Mouse (Mus musculus) forebrain, embryonic 13.5 days (tissue): ENCODE data around the gene E130208F15Rik. TPM values are rescaled to one million over a fixed set of nuclear protein-coding genes. Genes with fewer than 3 reads are reported as not detected.

Experiments
- ATAC-seq: fragments of 200-750 bp; cut with Nextera tagmentation; 2 replicates; pipeline ENCODE4 v1.8.0; 2017
- H3K27ac ChIP-seq: fragments of 300-500 bp; sonication (generic); 2 replicates; pipeline ENCODE4 v1.5.1; 2015; ENCODE audit warnings: inconsistent platforms, mild to moderate bottlenecking, moderate library complexity
- H3K27me3 ChIP-seq: fragments of 300-500 bp; sonication (generic); 2 replicates; pipeline ENCODE4 v1.6.1; 2015; ENCODE audit warnings: mild to moderate bottlenecking, inconsistent platforms
- H3K36me3 ChIP-seq: fragments of 300-500 bp; sonication (generic); 2 replicates; pipeline ENCODE4 v1.6.1; 2015; ENCODE audit warnings: mild to moderate bottlenecking, inconsistent platforms; ENCODE audit not compliant: poor library complexity, severe bottlenecking
- H3K4me1 ChIP-seq: fragments of 300-500 bp; sonication (generic); 2 replicates; pipeline ENCODE4 v1.6.1; 2015; ENCODE audit warnings: inconsistent platforms
- H3K4me2 ChIP-seq: fragments of 300-500 bp; sonication (generic); 2 replicates; pipeline ENCODE4 v1.6.1; 2015; ENCODE audit warnings: inconsistent platforms, mild to moderate bottlenecking, moderate library complexity
- H3K4me3 ChIP-seq: fragments of 300-500 bp; sonication (generic); 2 replicates; pipeline ENCODE4 v1.5.1; 2015; ENCODE audit warnings: mild to moderate bottlenecking, inconsistent platforms
- H3K9ac ChIP-seq: fragments of 300-500 bp; sonication (generic); 2 replicates; pipeline ENCODE4 v1.6.1; 2015; ENCODE audit warnings: mild to moderate bottlenecking, inconsistent platforms
- H3K9me3 ChIP-seq: fragments of 300-500 bp; sonication (generic); replicated peaks from 2 replicates; pipeline ENCODE4 v1.6.1; 2016; ENCODE audit warnings: inconsistent platforms
- WGBS: fragments of 180-500 bp; shearing (Covaris S2); methylation state at CpG from one replicate; pipeline ENCODE4 v1.1.7; 2015; 5-methylcytosine and 5-hydroxymethylcytosine counted together
- polyA plus RNA-seq: library from polyadenylated mRNA; unstranded; fragments of >200 nt; fragmentation: Nextera tagmentation; extraction: Ambion mirVana; gene quantifications from 2 replicates; pipeline ENCODE4 v1.2.1, GENCODE M21; 2015

Gene E130208F15Rik
- polyA plus RNA-seq, 1 experiment from 2014 or later = not detected

- no peak for ATAC-seq
- Histone ChIP-seq H3K4me1 (peaks cover 35% of the 10 kb centered on the region), H3K4me2 (no peak overlapping the region), H3K27me3 (0 out of 2 replicates have a peak, but pooled peaks cover 2% of the 10 kb centered on the region), H3K4me3 (no peak overlapping the region), H3K9me3 (no peaks in the 10 kb centered on the region), H3K36me3 (peaks cover 20% of the 10 kb centered on the region), H3K27ac (no peak overlapping the region), H3K9ac (no peak overlapping the region; the same call in 1 of the 2 replicates)
- 51% methylated on average over 10 of the region's 10 CpGs for WGBS
Measured at GRCm38 (mm10) chr7:30289714-30290399, 31.7 kb upstream of the E130208F15Rik start.

- Histone ChIP-seq H3K27ac (peak within 1 kb of the TSS; percentile 85), H3K27me3 (no peaks in the 10 kb centered on the region), H3K36me3 (peaks cover 36% of the 10 kb centered on the region), H3K9me3 (no peaks in the 10 kb centered on the region), H3K4me1 (peaks cover 38% of the 10 kb centered on the region), H3K9ac (peak within 1 kb of the TSS; percentile 97), H3K4me2 (peak within 1 kb of the TSS; percentile 95), H3K4me3 (peak within 1 kb of the TSS; percentile 94)
- peak; percentile 90 for ATAC-seq
- 6% methylated on average over 35 of the region's 35 CpGs for WGBS
Measured at GRCm38 (mm10) chr7:30291215-30292131, 30.1 kb upstream of the E130208F15Rik start, which contains the start of gene Clip3. Clip3 (plus strand) TSS chr7:30291728.

DNA sequence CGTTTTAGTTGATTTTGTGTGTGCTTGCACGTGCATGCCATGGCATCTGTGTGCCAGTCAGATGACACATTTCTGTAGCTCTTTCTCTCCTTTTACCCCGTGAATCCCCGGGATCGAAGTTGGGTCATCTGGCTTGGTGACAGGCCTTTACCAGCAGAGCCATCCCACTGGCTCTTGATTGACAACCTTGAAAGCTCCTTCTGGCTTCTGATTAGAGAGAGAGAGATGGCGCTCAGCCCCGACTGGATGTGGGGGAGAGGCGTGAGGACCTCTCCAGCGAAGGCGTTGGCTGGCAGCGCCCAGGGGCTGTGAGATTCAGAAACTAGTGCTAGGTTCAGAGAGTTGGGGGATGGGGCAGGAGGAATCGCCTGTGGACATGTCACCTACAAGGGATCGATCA is 27.7 kb upstream of the E130208F15Rik start:
- ATAC-seq = no peak
- no peak overlapping the region for H3K4me3 ChIP-seq
- peak overlapping the region; percentile 32 for H3K4me2 ChIP-seq
- WGBS = 73% methylated on average over 13 of the region's 13 CpGs
- no peaks in the 10 kb centered on the region for H3K9me3 ChIP-seq
- no peak overlapping the region; the same call in 1 of the 2 replicates for H3K9ac ChIP-seq
- 0 out of 2 replicates have a peak overlapping the region, but pooled peaks have one; percentile 27 for H3K27ac ChIP-seq
- peaks cover 59% of the 10 kb centered on the region for H3K36me3 ChIP-seq
- H3K4me1 ChIP-seq = peaks cover 38% of the 10 kb centered on the region
- H3K27me3 ChIP-seq = no peaks in the 10 kb centered on the region

DNA sequence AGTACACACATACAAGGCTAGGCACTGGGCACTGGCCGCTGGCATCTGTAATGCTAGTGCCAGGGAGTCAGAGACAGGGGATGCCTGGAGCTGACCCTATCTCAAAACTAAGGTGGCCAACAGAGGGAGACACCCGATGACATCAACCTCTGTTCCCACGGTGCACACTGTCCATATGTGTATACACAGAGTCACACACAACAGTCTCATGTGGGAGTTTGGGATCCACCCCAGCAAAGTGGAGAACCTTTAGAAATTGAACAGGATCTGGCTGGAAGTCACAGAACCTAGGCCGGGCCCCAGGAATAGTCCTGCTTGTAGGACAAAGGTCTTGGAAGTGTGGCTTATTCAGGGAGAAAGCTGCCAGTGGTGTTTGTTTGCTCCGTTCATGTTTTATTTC is 27.2 kb upstream of the E130208F15Rik start:
- Histone ChIP-seq H3K9me3 (no peaks in the 10 kb centered on the region), H3K4me3 (no peak overlapping the region), H3K4me1 (peaks cover 38% of the 10 kb centered on the region), H3K36me3 (peaks cover 64% of the 10 kb centered on the region), H3K9ac (no peak overlapping the region; the same call in 1 of the 2 replicates), H3K4me2 (peak overlapping the region; percentile 32; the same call in 1 of the 2 replicates), H3K27ac (no peak overlapping the region), H3K27me3 (no peaks in the 10 kb centered on the region)
- 93% methylated on average over 5 of the region's 5 CpGs for WGBS
- ATAC-seq = no peak

DNA sequence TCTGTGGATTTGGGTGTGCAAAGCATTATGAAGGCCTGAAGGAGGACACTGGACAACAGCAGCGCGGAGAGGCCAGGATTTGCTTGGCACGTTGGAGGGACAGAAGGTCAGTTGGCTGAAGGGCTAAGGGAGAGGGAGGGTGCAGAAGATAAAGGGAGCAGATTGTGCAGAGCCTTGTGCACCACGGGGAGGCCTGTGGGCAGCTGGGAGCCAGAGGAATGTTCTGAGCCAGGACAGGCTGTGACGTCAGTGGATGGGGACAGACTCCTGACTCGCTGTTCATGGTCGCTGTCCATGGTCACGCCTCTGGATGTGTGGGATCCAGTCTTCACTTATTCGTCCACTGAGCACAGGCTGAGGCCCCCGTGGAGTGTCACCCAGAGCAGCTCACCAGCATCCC is 26.4 kb upstream of the E130208F15Rik start:
- peaks cover 73% of the 10 kb centered on the region for H3K36me3 ChIP-seq
- 76% methylated on average over 10 of the region's 10 CpGs for WGBS

GRCm38 (mm10) chr7:30296816-30297215 is 24.7 kb upstream of the E130208F15Rik start:
- WGBS = 96% methylated on average over 15 of the region's 15 CpGs
- Histone ChIP-seq H3K4me3 (no peak overlapping the region), H3K9me3 (no peaks in the 10 kb centered on the region), H3K4me2 (no peak overlapping the region), H3K27me3 (no peaks in the 10 kb centered on the region), H3K27ac (no peak overlapping the region), H3K4me1 (peaks cover 29% of the 10 kb centered on the region), H3K9ac (no peak overlapping the region), H3K36me3 (peaks cover 87% of the 10 kb centered on the region)
- ATAC-seq = no peak

More for the DNA sequence above, 26.4 kb upstream of the E130208F15Rik start:
- Histone ChIP-seq H3K27ac (no peak overlapping the region), H3K4me1 (peaks cover 38% of the 10 kb centered on the region), H3K4me3 (no peak overlapping the region), H3K9me3 (no peaks in the 10 kb centered on the region), H3K27me3 (no peaks in the 10 kb centered on the region), H3K9ac (no peak overlapping the region), H3K4me2 (no peak overlapping the region)
- ATAC-seq = no peak

GRCm38 (mm10) chr7:30297266-30297665 is 24.3 kb upstream of the E130208F15Rik start:
- no peaks in the 10 kb centered on the region for H3K27me3 ChIP-seq
- H3K9me3 ChIP-seq = no peaks in the 10 kb centered on the region
- H3K36me3 ChIP-seq = peaks cover 92% of the 10 kb centered on the region

DNA sequence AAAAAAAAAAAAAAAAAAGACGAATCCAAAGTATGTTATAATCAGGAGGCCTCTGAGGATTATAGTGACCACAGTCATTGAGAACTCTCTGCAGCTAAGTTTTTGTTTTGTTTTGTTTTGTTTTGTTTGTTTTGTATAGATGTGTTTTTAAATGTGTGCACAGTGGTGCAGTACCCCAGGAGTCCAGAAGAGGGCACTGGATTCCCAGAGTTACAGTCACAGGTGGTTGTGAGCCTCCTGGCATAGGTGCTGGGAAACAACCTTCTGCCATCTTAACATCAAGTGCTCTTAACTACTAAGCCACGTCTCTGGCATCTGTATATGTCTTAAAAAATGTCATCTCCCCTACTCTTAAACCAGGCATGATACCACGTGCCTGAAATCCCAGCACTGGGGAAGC is 20.6 kb upstream of the E130208F15Rik start:
- Histone ChIP-seq H3K36me3 (peaks cover 90% of the 10 kb centered on the region), H3K27ac (no peak overlapping the region)
- no peak for ATAC-seq

More at GRCm38 (mm10) chr7:30297266-30297665, 24.3 kb upstream of the E130208F15Rik start:
- Histone ChIP-seq H3K4me2 (no peak overlapping the region), H3K4me3 (no peak overlapping the region), H3K27ac (no peak overlapping the region), H3K9ac (no peak overlapping the region), H3K4me1 (peaks cover 27% of the 10 kb centered on the region)
- WGBS = 85% methylated on average over 16 of the region's 16 CpGs
- ATAC-seq = no peak

DNA sequence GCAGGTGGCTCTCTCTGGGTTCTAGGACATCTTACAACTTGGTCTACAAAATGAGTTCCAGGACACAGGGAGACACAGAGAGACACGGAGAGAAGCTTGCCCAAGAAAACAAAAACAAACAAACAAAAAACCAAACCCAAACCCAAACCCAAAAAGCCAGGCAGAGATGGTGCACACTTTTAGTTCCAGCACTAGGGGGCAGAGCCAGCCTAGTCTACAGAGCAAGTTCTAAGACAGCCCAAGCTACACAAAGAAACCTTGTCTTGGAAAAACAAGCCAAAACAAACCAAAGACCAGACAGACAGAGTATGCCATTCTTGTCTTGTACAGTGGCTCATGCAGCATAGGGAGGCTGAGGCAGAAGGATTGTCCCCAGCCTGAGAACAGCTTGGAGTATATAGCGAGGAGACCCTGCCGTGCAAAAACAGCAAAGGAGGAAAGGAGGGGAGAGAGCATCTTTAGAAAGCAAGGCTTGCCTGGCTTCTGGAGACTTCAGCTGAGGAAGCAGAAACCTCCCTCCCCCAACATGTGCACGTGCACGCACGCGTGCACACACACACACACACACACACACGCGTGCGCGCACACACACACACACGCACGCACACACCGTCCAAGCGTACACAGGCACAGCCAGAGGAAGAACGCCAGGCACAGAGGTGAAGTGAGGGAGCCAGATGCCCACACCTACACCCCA is 15.3 kb upstream of the E130208F15Rik start:
- peaks cover 55% of the 10 kb centered on the region for H3K36me3 ChIP-seq
- ATAC-seq = no peak

More for the DNA sequence above, 20.6 kb upstream of the E130208F15Rik start:
- no peak overlapping the region for H3K4me2 ChIP-seq
- WGBS = 48% methylated on average over 3 of the region's 3 CpGs
- H3K4me1 ChIP-seq = no peaks in the 10 kb centered on the region
- H3K9me3 ChIP-seq = no peaks in the 10 kb centered on the region
- no peaks in the 10 kb centered on the region for H3K27me3 ChIP-seq
- H3K4me3 ChIP-seq = no peak overlapping the region
- no peak overlapping the region for H3K9ac ChIP-seq

GRCm38 (mm10) chr7:30308076-30309005 is 13.2 kb upstream of the E130208F15Rik start, which contains the start of gene Alkbh6:
Alkbh6 (plus strand) TSS chr7:30308717.
- peaks cover 44% of the 10 kb centered on the region for H3K36me3 ChIP-seq
- H3K27ac ChIP-seq = peak within 1 kb of the TSS; percentile 49
- no peaks in the 10 kb centered on the region for H3K27me3 ChIP-seq
- no peaks in the 10 kb centered on the region for H3K9me3 ChIP-seq
- H3K4me3 ChIP-seq = peak within 1 kb of the TSS; percentile 71
- peak within 1 kb of the TSS; percentile 83 for H3K9ac ChIP-seq
- peak within 1 kb of the TSS; percentile 90 for H3K4me2 ChIP-seq
- H3K4me1 ChIP-seq = peaks cover 17% of the 10 kb centered on the region
- ATAC-seq = peak; percentile 100
- WGBS = 4% methylated on average over 27 of the region's 27 CpGs

More for the DNA sequence above, 15.3 kb upstream of the E130208F15Rik start:
- H3K4me3 ChIP-seq = no peak overlapping the region
- H3K9me3 ChIP-seq = no peaks in the 10 kb centered on the region
- WGBS = 94% methylated on average over 16 of the region's 16 CpGs
- H3K9ac ChIP-seq = no peak overlapping the region
- H3K27me3 ChIP-seq = no peaks in the 10 kb centered on the region
- 0 out of 2 replicates have a peak overlapping the region, but pooled peaks have one; percentile 59 for H3K27ac ChIP-seq
- no peak overlapping the region for H3K4me2 ChIP-seq
- peaks cover 17% of the 10 kb centered on the region for H3K4me1 ChIP-seq
